Mouse (Mus musculus) myocyte (in vitro differentiated cells): ENCODE data around the gene Cds1.

Experiments used
- POLR2A ChIP-seq: IDR thresholded peaks from one replicate; pipeline ENCODE4 v1.6.1; 2011; ENCODE audit warnings: low read depth, mild to moderate bottlenecking, control low read depth, moderate library complexity; ENCODE audit not compliant: insufficient read length
- POLR2AphosphoS2 ChIP-seq: IDR thresholded peaks from one replicate; pipeline ENCODE4 v1.6.1; 2011; ENCODE audit warnings: low read depth, control low read depth; ENCODE audit not compliant: insufficient read length
- USF1 ChIP-seq: IDR thresholded peaks from one replicate; pipeline ENCODE4 v1.6.1; 2011; ENCODE audit warnings: low read depth, mild to moderate bottlenecking, control low read depth, moderate library complexity

DNA sequence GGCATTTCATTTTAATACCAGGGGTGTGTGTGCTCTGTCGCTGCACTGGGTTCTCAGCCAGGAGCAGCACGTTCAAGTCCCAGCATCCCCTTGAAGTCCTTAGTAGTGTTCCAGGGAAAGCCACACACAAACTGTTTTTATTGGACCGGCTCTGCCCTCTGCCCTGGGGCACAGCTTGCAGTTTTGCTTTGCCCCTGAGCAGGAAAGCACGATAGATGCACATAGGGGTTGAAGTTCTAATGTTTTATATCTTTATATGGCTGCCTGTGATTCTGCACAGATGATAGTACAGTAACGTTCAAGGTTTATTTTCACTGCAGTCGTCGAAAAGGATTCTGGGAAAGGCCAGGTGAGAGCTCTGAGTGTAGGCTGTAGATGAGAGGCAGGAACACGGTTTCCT, 65.2 kb downstream of the Cds1 start:
- TF ChIP-seq USF1 (no peak), POLR2AphosphoS2 (no peak), POLR2A (no peak)
